Mouse (Mus musculus): ENCODE results near the gene Ulk3. TPM values are rescaled to one million over a fixed set of nuclear protein-coding genes. Genes with fewer than 3 reads are reported as not detected.

Gene Ulk3
- polyA plus RNA-seq, 1 experiment, result 17.1 TPM

- WGBS, result 9% methylated on average over 10 of the region's 10 CpGs
- no peak for DNase-seq (ENCODE audit: low read depth, low spot score)
These were observed 23.5 kb upstream of the Ulk3 start for GRCm38 (mm10) chr9:57565741-57566221.

GRCm38 (mm10) chr9:57566846-57567245 is 22.4 kb upstream of the Ulk3 start:
- WGBS, result 32% methylated on average over 8 of the region's 8 CpGs
- no peak for DNase-seq (ENCODE audit: low read depth, low spot score)

- WGBS, result 92% methylated on average over 6 of the region's 6 CpGs
- DNase-seq (ENCODE audit: low read depth, low spot score), result no peak
These were observed 20.8 kb upstream of the Ulk3 start for GRCm38 (mm10) chr9:57568500-57568899.

- no peak for DNase-seq (ENCODE audit: low read depth, low spot score)
These were observed 14.9 kb upstream of the Ulk3 start for GRCm38 (mm10) chr9:57574397-57574796.

GRCm38 (mm10) chr9:57575577-57575976 is 13.7 kb upstream of the Ulk3 start:
- no peak for DNase-seq (ENCODE audit: low read depth, low spot score)
- 68% methylated on average over 3 of the region's 3 CpGs for WGBS

- WGBS, result 81% methylated on average over 6 of the region's 6 CpGs
- no peak for DNase-seq (ENCODE audit: low read depth, low spot score)
These were observed 12.0 kb upstream of the Ulk3 start for GRCm38 (mm10) chr9:57577144-57577849.

GRCm38 (mm10) chr9:57584991-57585390 is 4.3 kb upstream of the Ulk3 start:
- 82% methylated on average over 3 of the region's 3 CpGs for whole genome bisulfite sequencing

GRCm38 (mm10) chr9:57590726-57591125 is 1.5 kb downstream of the Ulk3 start:
- no peak for DNase-seq (ENCODE audit: low read depth, low spot score)
- WGBS, result 64% methylated on average over 5 of the region's 5 CpGs

More at GRCm38 (mm10) chr9:57584991-57585390, 4.3 kb upstream of the Ulk3 start:
- DNase-seq (ENCODE audit: low read depth, low spot score), result no peak

- WGBS, result 60% methylated on average over 12 of the region's 12 CpGs
- DNase-seq (ENCODE audit: low read depth, low spot score), result no peak
These were observed 4.4 kb downstream of the Ulk3 start for GRCm38 (mm10) chr9:57593454-57594173.

- no peak for DNase-seq (ENCODE audit: low read depth, low spot score)
- 80% methylated on average over 9 of the region's 9 CpGs for WGBS
These were observed 4.9 kb downstream of the Ulk3 start for GRCm38 (mm10) chr9:57594174-57594509.

GRCm38 (mm10) chr9:57597265-57597664 is 8.0 kb downstream of the Ulk3 start:
- 86% methylated on average over 8 of the region's 8 CpGs for WGBS
- DNase-seq (ENCODE audit: low read depth, low spot score), result no peak

GRCm38 (mm10) chr9:57597929-57598382 is 8.7 kb downstream of the Ulk3 start:
- WGBS, result 46% methylated on average over 4 of the region's 4 CpGs
- DNase-seq (ENCODE audit: low read depth, low spot score), result no peak

- DNase-seq (ENCODE audit: low read depth, low spot score), result no peak
- 72% methylated on average over 8 of the region's 8 CpGs for WGBS
These were observed 9.8 kb downstream of the Ulk3 start for GRCm38 (mm10) chr9:57598851-57599563.

GRCm38 (mm10) chr9:57600620-57601352 is 11.5 kb downstream of the Ulk3 start:
- DNase-seq (ENCODE audit: low read depth, low spot score), result no peak
- WGBS, result 12% methylated on average over 3 of the region's 3 CpGs

- no peak for DNase-seq (ENCODE audit: low read depth, low spot score)
- 9% methylated on average over 2 of the region's 2 CpGs for WGBS
These were observed 12.1 kb downstream of the Ulk3 start for GRCm38 (mm10) chr9:57601353-57601706.

- WGBS, result 65% methylated on average over 8 of the region's 8 CpGs
- DNase-seq (ENCODE audit: low read depth, low spot score), result no peak
These were observed 12.8 kb downstream of the Ulk3 start for GRCm38 (mm10) chr9:57602098-57602497.

- 80% methylated on average over 4 of the region's 4 CpGs for WGBS
- DNase-seq (ENCODE audit: low read depth, low spot score), result no peak
These were observed 15.6 kb downstream of the Ulk3 start for GRCm38 (mm10) chr9:57604875-57605274.

- 27% methylated on average over 9 of the region's 9 CpGs for WGBS
- no peak for DNase-seq (ENCODE audit: low read depth, low spot score)
These were observed 16.3 kb downstream of the Ulk3 start for GRCm38 (mm10) chr9:57605503-57605902.

GRCm38 (mm10) chr9:57606139-57606851 is 17.0 kb downstream of the Ulk3 start, which contains the start of gene Cplx3:
Gene Cplx3 (minus strand): TSS chr9:57606281.
- 8% methylated on average over 24 of the region's 24 CpGs for WGBS
- no peak for DNase-seq (ENCODE audit: low read depth, low spot score)

Data from large intestine, adult 2 months (tissue).